Mouse (Mus musculus): Measurements from ENCODE around the gene Gm28038.

- no peak for TF ChIP-seq ZNF384 (IDR thresholded peaks at IDR 0.05; ENCODE audit: low read depth, low read length)
- no peak for TF ChIP-seq CHD2 (IDR thresholded peaks at IDR 0.05; ENCODE audit: low read depth, low read length)
- TF ChIP-seq HCFC1 (IDR thresholded peaks at IDR 0.05; ENCODE audit: borderline replicate concordance, insufficient read depth, low read length): no peak
- no peak for TF ChIP-seq MAFK (IDR thresholded peaks at IDR 0.05; ENCODE audit: insufficient read depth, low read depth, low read length)
- no peak for TF ChIP-seq ZC3H11A (IDR thresholded peaks at IDR 0.05; ENCODE audit: borderline replicate concordance, low read depth, low read length)
Measured at GRCm38 (mm10) chr2:30319260-30319659, 38.4 kb downstream of the Gm28038 start.

All from ES-E14 (cell line).